Mouse (Mus musculus) forebrain, embryonic 13.5 days (tissue): ENCODE measurements around the gene Svop. TPM values are rescaled to one million over a fixed set of nuclear protein-coding genes. Genes with fewer than 3 reads are reported as not detected.

Experiments used
- ATAC-seq: fragments of 200-750 bp; cut with Nextera tagmentation; 2 replicates; pipeline ENCODE4 v1.8.0; 2017
- H3K27ac ChIP-seq: fragments of 300-500 bp; sonication (generic); 2 replicates; pipeline ENCODE4 v1.5.1; 2015; ENCODE audit warnings: inconsistent platforms, mild to moderate bottlenecking, moderate library complexity
- H3K27me3 ChIP-seq: fragments of 300-500 bp; sonication (generic); 2 replicates; pipeline ENCODE4 v1.6.1; 2015; ENCODE audit warnings: mild to moderate bottlenecking, inconsistent platforms
- H3K36me3 ChIP-seq: fragments of 300-500 bp; sonication (generic); 2 replicates; pipeline ENCODE4 v1.6.1; 2015; ENCODE audit warnings: mild to moderate bottlenecking, inconsistent platforms; ENCODE audit not compliant: poor library complexity, severe bottlenecking
- H3K4me1 ChIP-seq: fragments of 300-500 bp; sonication (generic); 2 replicates; pipeline ENCODE4 v1.6.1; 2015; ENCODE audit warnings: inconsistent platforms
- H3K4me2 ChIP-seq: fragments of 300-500 bp; sonication (generic); 2 replicates; pipeline ENCODE4 v1.6.1; 2015; ENCODE audit warnings: inconsistent platforms, mild to moderate bottlenecking, moderate library complexity
- H3K4me3 ChIP-seq: fragments of 300-500 bp; sonication (generic); 2 replicates; pipeline ENCODE4 v1.5.1; 2015; ENCODE audit warnings: mild to moderate bottlenecking, inconsistent platforms
- H3K9ac ChIP-seq: fragments of 300-500 bp; sonication (generic); 2 replicates; pipeline ENCODE4 v1.6.1; 2015; ENCODE audit warnings: mild to moderate bottlenecking, inconsistent platforms
- H3K9me3 ChIP-seq: fragments of 300-500 bp; sonication (generic); replicated peaks from 2 replicates; pipeline ENCODE4 v1.6.1; 2016; ENCODE audit warnings: inconsistent platforms
- WGBS: fragments of 180-500 bp; shearing (Covaris S2); methylation state at CpG from one replicate; pipeline ENCODE4 v1.1.7; 2015; 5-methylcytosine and 5-hydroxymethylcytosine counted together
- polyA plus RNA-seq: library from polyadenylated mRNA; unstranded; fragments of >200 nt; fragmentation: Nextera tagmentation; extraction: Ambion mirVana; gene quantifications from 2 replicates; pipeline ENCODE4 v1.2.1, GENCODE M21; 2015

Svop gene
- polyA plus RNA-seq, 1 experiment from 2014 or later = 52.2 TPM

DNA sequence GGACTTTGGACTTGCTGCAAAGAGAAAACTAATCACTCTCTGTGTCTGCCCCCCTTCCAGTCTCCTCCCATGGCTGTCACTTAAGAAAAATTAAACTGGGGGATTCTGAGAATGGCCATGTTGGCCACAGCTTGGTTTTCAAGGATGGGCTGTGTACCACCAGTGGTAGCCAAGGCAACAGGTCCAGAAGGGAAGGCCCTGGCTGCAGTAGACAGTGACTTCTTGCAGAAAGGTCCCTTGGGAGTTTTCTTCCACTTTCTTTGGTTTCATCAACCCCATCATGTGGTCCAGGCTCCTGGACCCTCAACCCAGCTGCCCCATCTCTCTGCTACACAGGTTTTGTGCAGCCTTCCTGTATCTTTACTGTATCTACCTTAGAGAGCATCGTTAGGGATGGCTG, 50.5 kb downstream of the Svop start:
- Histone ChIP-seq H3K27me3 (no peaks in the 10 kb centered on the region), H3K36me3 (peaks cover 48% of the 10 kb centered on the region)

DNA sequence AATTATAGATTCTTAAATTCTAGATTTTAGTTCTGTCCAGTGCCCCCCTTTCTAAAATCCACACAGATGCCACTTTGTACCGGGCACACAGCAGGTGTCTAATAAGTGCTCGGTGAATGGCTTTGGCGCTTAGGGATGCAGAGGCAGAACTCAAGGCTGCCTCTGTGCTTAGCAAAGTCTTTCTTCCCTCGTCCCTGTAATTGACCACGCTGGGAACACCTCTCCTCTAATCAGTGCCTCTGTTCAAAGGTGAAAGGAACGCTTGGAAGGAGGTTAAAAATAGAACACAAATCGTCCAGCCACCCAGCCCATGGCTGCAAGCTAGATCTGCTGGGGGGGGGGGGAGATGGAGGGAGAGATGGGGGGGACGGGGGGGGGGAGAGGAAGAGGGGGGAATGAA, 50.9 kb downstream of the Svop start:
- H3K9ac ChIP-seq = no peak overlapping the region
- whole genome bisulfite sequencing = 3% methylated on average over 6 of the region's 8 CpGs
- peaks cover 48% of the 10 kb centered on the region for H3K36me3 ChIP-seq
- no peak overlapping the region for H3K4me3 ChIP-seq
- 0 out of 2 replicates have a peak overlapping the region, but pooled peaks have one; percentile 14 for H3K27ac ChIP-seq
- no peak for ATAC-seq
- H3K4me1 ChIP-seq = peaks cover 11% of the 10 kb centered on the region; the same call in 1 of the 2 replicates
- no peaks in the 10 kb centered on the region for H3K9me3 ChIP-seq
- H3K27me3 ChIP-seq = no peaks in the 10 kb centered on the region
- H3K4me2 ChIP-seq = no peak overlapping the region

More for the DNA sequence above, 50.5 kb downstream of the Svop start:
- Histone ChIP-seq H3K4me2 (no peak overlapping the region), H3K4me1 (peaks cover 11% of the 10 kb centered on the region; the same call in 1 of the 2 replicates), H3K9me3 (no peaks in the 10 kb centered on the region), H3K4me3 (no peak overlapping the region), H3K27ac (peak overlapping the region; percentile 14; the same call in 1 of the 2 replicates), H3K9ac (no peak overlapping the region)
- ATAC-seq = no peak
- WGBS = 53% methylated on average over 1 of the region's 1 CpGs

DNA sequence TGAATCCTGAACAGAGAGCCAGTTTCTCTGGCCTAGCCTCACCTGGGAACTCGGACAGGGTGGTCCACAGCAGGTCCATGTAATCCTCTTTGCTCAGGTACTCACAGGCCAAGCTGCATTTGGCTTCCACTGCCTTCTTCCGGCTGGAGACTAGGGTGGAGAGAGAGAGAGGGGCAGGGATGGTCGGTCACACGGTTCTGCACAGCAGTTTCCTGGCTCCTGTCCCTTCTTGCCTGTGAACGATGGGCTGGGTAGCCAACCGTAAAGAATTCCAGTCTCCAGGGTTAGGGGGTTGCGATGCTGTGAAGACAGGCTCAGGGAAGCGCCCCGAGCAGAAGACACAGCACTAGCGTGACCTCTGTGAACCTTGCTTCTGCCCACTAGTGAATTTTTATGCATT, 56.3 kb downstream of the Svop start:
- no peaks in the 10 kb centered on the region for H3K27me3 ChIP-seq
- no peak overlapping the region for H3K4me3 ChIP-seq
- no peak overlapping the region for H3K27ac ChIP-seq
- H3K36me3 ChIP-seq = peaks cover 38% of the 10 kb centered on the region
- no peak for ATAC-seq
- WGBS = 48% methylated on average over 10 of the region's 10 CpGs
- H3K9ac ChIP-seq = no peak overlapping the region
- H3K4me2 ChIP-seq = no peak overlapping the region
- H3K9me3 ChIP-seq = no peaks in the 10 kb centered on the region
- 0 out of 2 replicates have a peak, but pooled peaks cover under 1% of the 10 kb centered on the region for H3K4me1 ChIP-seq

DNA sequence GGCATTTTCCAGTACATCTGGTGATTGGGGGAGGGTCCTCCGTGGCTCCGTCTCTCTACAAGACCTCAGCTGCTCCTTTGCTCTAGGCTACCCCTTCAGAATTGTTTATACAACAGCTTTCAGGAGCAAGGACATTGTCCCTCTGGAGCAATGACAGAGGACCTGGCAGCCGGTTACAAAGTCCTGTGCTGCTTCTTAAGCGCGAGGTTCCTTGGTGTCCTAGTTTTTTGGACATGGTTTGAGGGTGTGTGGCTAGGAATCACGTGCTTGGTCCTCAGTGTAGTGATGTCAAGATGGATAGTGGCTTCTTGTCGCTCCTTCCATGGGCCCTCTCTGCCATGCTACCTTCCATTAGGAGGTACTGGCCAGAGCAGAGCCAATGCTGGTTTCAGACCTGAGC, 57.0 kb downstream of the Svop start:
- Histone ChIP-seq H3K36me3 (peaks cover 42% of the 10 kb centered on the region), H3K4me2 (no peak overlapping the region), H3K9ac (no peak overlapping the region), H3K27me3 (no peaks in the 10 kb centered on the region), H3K9me3 (no peaks in the 10 kb centered on the region), H3K27ac (no peak overlapping the region), H3K4me3 (no peak overlapping the region), H3K4me1 (0 out of 2 replicates have a peak, but pooled peaks cover 4% of the 10 kb centered on the region)
- 89% methylated on average over 7 of the region's 7 CpGs for WGBS
- ATAC-seq = no peak

DNA sequence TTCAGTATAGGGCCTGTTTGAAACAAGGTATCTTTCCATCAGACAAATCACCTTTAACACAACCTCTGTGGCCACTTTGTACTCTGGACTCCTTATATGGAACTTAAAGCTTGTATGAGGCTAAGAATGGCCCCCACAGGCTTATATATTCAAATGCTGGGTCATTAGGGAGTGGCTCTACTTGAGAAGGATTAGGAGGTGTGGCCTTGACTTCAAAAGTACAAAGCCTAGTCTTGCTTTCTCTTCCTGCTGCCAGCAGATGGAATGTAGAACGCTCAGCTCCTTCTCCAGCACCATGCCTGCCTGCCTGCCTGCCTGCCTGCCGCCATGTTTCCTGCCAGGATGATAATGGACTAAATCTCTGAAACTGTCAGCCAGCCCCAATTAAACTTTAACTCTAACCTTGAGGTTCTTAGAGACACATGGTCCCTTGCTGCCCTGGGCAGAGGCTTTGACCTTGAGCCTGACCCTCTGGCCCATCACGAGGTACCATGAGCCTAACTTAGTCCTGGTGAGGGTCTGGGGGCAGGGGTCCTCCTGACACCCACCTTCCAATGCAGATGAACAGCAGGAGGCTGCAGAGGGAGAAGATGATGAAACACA, 59.1 kb downstream of the Svop start:
- no peak overlapping the region for H3K9ac ChIP-seq
- no peak overlapping the region for H3K4me2 ChIP-seq
- H3K4me3 ChIP-seq = no peak overlapping the region
- H3K4me1 ChIP-seq = 0 out of 2 replicates have a peak, but pooled peaks cover 4% of the 10 kb centered on the region
- no peaks in the 10 kb centered on the region for H3K27me3 ChIP-seq
- peaks cover 39% of the 10 kb centered on the region for H3K36me3 ChIP-seq
- H3K9me3 ChIP-seq = no peaks in the 10 kb centered on the region
- H3K27ac ChIP-seq = no peak overlapping the region
- WGBS = 78% methylated on average over 3 of the region's 3 CpGs
- ATAC-seq = no peak

DNA sequence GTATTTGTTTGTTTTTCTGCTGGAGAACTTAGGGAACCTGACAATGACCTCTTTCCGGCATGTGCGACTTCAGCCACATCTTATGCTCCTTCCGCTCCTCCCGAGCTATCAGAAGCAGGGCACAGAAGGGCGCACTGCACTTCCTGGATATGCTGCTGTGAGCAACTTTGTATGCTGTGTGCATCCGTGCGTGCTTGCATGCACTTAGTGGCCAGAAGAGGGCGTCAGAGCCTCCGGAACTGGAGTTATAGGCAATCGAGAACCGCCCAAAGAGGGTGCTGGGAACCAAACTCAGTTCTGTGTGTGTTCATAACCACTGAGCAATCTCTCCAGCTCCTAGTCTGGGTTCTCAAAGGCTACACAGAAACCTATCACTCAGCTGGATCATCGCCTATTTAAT, 60.7 kb downstream of the Svop start:
- 0 out of 2 replicates have a peak, but pooled peaks cover 4% of the 10 kb centered on the region for H3K4me1 ChIP-seq
- H3K9me3 ChIP-seq = no peaks in the 10 kb centered on the region
- WGBS = 93% methylated on average over 12 of the region's 12 CpGs
- no peak overlapping the region for H3K4me3 ChIP-seq
- H3K27me3 ChIP-seq = no peaks in the 10 kb centered on the region
- peaks cover 39% of the 10 kb centered on the region for H3K36me3 ChIP-seq
- no peak overlapping the region for H3K9ac ChIP-seq
- H3K4me2 ChIP-seq = no peak overlapping the region
- ATAC-seq = no peak
- H3K27ac ChIP-seq = no peak overlapping the region

DNA sequence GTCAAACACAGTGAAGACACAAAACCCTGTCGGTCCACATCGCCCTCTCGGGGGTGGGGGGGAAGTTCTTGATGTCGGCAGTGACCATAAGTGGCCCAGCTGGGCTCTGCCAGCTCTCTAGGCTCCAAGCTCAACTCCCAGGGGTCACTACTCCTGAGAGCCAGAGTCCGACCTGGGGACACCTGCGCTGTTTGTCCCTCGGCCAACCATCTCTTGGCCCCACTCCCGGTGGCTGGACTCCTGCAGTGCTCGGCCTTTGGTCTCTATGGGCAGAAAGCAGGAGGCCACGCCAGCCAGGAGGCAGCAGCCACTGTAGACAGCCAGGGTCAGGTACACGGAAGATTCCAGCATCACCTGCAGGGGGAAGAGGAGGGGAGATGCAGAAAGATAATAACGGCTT, 63.3 kb downstream of the Svop start:
- H3K27ac ChIP-seq = no peak overlapping the region
- ATAC-seq = no peak
- no peak overlapping the region for H3K9ac ChIP-seq
- 85% methylated on average over 12 of the region's 12 CpGs for WGBS
- H3K9me3 ChIP-seq = no peaks in the 10 kb centered on the region
- H3K4me1 ChIP-seq = peaks cover 11% of the 10 kb centered on the region; the same call in 1 of the 2 replicates
- no peak overlapping the region for H3K4me2 ChIP-seq
- peaks cover 23% of the 10 kb centered on the region for H3K36me3 ChIP-seq
- H3K4me3 ChIP-seq = no peak overlapping the region
- no peaks in the 10 kb centered on the region for H3K27me3 ChIP-seq

DNA sequence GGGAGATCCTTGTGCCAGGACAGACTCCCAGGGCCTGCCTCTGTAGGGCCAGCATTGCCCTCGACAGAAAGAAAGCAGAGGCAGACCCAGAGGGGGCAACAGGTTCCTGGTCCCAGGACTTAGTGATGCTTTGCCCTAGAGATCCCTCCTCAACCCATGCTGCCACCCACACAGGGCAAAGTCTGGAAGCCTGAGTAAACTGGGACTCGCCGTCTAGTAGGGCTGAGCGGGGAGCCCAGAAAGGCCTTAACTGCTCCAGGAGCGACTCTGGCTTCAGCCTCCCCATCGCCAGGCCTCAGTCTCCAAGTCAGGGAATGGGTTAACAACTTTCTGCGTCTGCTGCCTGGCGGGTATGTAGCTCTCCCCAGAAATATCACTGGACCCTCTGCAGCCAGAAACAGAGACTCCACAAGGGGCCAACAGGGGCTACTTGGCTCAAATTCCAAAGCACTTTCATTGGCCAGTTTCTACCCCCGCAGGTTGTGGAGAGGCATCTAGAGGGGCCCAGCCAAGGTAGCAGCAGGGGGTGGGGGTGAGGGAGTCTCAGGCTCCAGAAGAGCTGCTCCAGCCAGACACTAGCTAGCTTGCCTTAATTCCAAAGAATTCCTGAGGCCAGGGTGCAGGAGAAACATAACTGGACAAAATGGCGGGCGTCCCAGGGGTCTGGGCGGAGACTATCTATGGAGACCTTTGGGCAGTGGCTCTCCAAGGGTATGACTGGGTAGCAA, 64.0 kb downstream of the Svop start:
- Histone ChIP-seq H3K9me3 (no peaks in the 10 kb centered on the region), H3K27me3 (no peaks in the 10 kb centered on the region), H3K27ac (no peak overlapping the region), H3K4me3 (no peak overlapping the region), H3K36me3 (peaks cover 17% of the 10 kb centered on the region), H3K4me2 (no peak overlapping the region), H3K9ac (no peak overlapping the region), H3K4me1 (peaks cover 11% of the 10 kb centered on the region; the same call in 1 of the 2 replicates)
- WGBS = 91% methylated on average over 12 of the region's 12 CpGs
- ATAC-seq = no peak

DNA sequence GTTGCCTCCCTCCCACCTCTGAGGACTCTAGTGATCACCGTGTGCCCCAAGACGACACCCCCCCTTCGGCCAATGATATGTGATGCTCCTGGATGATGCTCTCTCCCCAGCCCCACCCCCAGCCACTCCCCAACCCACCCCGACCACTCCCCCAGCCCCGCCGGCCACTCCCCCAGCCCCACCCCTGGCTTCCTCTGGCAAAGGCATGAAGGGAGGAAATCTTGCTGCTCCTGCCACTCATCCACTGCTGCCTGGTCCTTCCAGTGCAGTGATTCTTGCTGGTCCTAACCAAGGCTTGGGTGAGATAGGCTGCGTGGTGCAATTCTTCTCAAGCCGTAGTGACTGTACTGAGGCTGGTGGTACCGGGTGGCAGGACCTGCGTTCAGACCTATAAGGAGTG, 66.5 kb downstream of the Svop start:
- H3K27ac ChIP-seq = no peak overlapping the region
- WGBS = 5% methylated on average over 10 of the region's 10 CpGs
- no peaks in the 10 kb centered on the region for H3K9me3 ChIP-seq
- peak; percentile 30; the same call in 1 of the 2 replicates for ATAC-seq
- peaks cover 11% of the 10 kb centered on the region for H3K36me3 ChIP-seq
- H3K4me2 ChIP-seq = no peak overlapping the region
- H3K4me3 ChIP-seq = no peak overlapping the region
- no peak overlapping the region for H3K9ac ChIP-seq
- peaks cover 8% of the 10 kb centered on the region; the same call in 1 of the 2 replicates for H3K4me1 ChIP-seq
- no peaks in the 10 kb centered on the region for H3K27me3 ChIP-seq

DNA sequence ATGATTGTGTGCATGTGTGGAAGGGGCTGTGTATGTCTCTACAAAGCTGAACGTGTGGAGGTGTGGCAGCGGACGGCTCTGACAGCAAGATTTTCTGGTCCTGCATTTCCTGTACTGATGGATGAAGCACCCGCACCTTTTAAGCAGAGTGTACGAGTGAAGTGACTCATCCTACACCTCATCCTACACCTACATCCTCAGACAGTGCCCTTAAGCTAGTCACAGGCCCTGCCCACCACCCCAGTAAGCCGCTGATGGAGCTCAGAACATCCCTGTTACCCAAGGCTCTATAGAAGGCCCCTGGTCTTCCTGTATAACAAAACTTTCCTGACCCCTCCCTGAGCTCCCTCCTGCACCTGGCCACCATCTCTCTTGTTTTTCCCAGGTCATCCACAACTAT, 67.0 kb downstream of the Svop start:
- no peaks in the 10 kb centered on the region for H3K9me3 ChIP-seq
- 63% methylated on average over 6 of the region's 6 CpGs for WGBS
- H3K9ac ChIP-seq = no peak overlapping the region
- H3K4me2 ChIP-seq = no peak overlapping the region
- H3K27ac ChIP-seq = no peak overlapping the region
- ATAC-seq = 0 out of 2 replicates have a peak, but pooled peaks have one; percentile 16
- H3K4me1 ChIP-seq = peaks cover 6% of the 10 kb centered on the region; the same call in 1 of the 2 replicates
- no peak overlapping the region for H3K4me3 ChIP-seq
- H3K36me3 ChIP-seq = peaks cover 9% of the 10 kb centered on the region
- H3K27me3 ChIP-seq = no peaks in the 10 kb centered on the region

DNA sequence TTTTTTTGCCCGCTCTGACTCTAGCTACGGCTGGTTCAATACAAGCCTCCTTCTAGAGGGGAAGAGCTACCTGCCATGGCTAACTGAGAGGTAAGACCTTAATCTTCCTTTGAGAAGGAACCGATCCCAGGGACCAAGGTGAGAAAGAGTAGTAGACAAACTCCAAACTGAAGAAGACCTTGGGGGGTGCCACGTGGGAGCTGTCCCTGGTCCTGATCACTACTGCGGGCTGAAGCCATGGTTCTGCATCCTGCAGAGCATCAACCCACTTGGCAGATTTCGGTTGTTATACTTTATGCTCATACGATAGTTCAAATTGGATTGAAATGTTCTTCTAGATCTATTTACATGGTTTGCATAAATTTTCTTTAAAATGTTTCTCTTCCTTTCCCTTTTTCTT, 76.2 kb downstream of the Svop start:
- Histone ChIP-seq H3K27ac (no peak overlapping the region), H3K4me1 (no peaks in the 10 kb centered on the region), H3K9me3 (no peaks in the 10 kb centered on the region), H3K9ac (no peak overlapping the region), H3K4me2 (no peak overlapping the region), H3K4me3 (no peak overlapping the region), H3K27me3 (no peaks in the 10 kb centered on the region), H3K36me3 (no peaks in the 10 kb centered on the region)
- WGBS = 66% methylated on average over 7 of the region's 7 CpGs
- ATAC-seq = no peak

DNA sequence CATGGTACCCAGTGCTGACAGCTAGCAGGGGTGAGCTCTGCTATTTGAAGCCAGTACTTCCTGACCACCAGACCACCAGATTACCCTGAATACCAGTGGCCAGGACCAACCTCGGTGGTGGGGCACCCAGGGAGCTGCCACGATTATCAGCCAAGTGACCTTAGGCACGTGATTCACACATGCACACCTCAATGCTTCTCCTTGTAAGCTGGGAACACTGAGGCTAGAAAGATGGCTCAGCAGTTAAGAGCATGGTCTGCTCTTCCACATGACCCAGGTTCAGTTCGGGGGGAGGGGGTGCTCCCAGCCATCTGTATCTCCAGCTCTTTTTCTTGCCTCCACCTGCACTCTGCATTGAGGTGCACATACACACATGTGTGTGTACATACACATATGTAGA, 82.3 kb downstream of the Svop start:
- WGBS = 85% methylated on average over 4 of the region's 4 CpGs
- no peak overlapping the region for H3K9ac ChIP-seq
- no peak overlapping the region for H3K4me3 ChIP-seq
- H3K27me3 ChIP-seq = no peaks in the 10 kb centered on the region
- ATAC-seq = no peak
- H3K36me3 ChIP-seq = no peaks in the 10 kb centered on the region
- H3K9me3 ChIP-seq = no peaks in the 10 kb centered on the region
- no peak overlapping the region for H3K27ac ChIP-seq
- H3K4me1 ChIP-seq = no peaks in the 10 kb centered on the region
- no peak overlapping the region for H3K4me2 ChIP-seq
